ENCODE assay signal across 33 mouse cellular contexts in genomic region chr12:39941162-39941561, GRCm38 (mm10).
"Had no signal": no experiment of that assay in that cellular context is flagged by ENCODE, and none has a peak within 500 bp of the region (broad histone marks: within the 10 kb centered on the region; RNA-seq: fewer than 3 reads in every experiment).

No protein-coding gene starts in this region.

- H3K4me2 ChIP-seq: limb, embryonic 12.5 days; limb, embryonic 13.5 days; limb, embryonic 15.5 days; liver, embryonic 11.5 days; liver, embryonic 12.5 days; liver, embryonic 13.5 days; liver, embryonic 15.5 days; lung, embryonic 14.5 days; lung, embryonic 15.5 days; midbrain, embryonic 11.5 days; midbrain, embryonic 12.5 days; midbrain, embryonic 13.5 days; midbrain, embryonic 15.5 days; neural tube, embryonic 12.5 days; neural tube, embryonic 13.5 days had no signal

- H3K4me1 ChIP-seq: limb, embryonic 10.5 days; limb, embryonic 12.5 days; limb, embryonic 13.5 days; limb, embryonic 15.5 days; liver, embryonic 12.5 days; liver, embryonic 13.5 days; liver, embryonic 15.5 days; lung, embryonic 15.5 days; midbrain, embryonic 13.5 days; neural tube, embryonic 12.5 days; neural tube, embryonic 13.5 days had no signal

- ATAC-seq: liver, embryonic 12.5 days; liver, postnatal 0 days; lung, postnatal 0 days; midbrain, embryonic 13.5 days; midbrain, embryonic 15.5 days; midbrain, embryonic 16.5 days had no signal

- H3K36me3 ChIP-seq: limb, embryonic 10.5 days; limb, embryonic 12.5 days; limb, embryonic 13.5 days; limb, embryonic 15.5 days; liver, embryonic 12.5 days; liver, embryonic 13.5 days; liver, embryonic 15.5 days; lung, embryonic 15.5 days; midbrain, embryonic 10.5 days; midbrain, embryonic 12.5 days; midbrain, embryonic 13.5 days; midbrain, embryonic 15.5 days; neural tube, embryonic 12.5 days; neural tube, embryonic 13.5 days had no signal

- H3K9ac ChIP-seq: limb, embryonic 12.5 days; limb, embryonic 13.5 days; limb, embryonic 15.5 days; liver, embryonic 12.5 days; liver, embryonic 13.5 days; liver, embryonic 14.5 days; liver, embryonic 15.5 days; liver, postnatal 0 days; lung, embryonic 14.5 days; lung, embryonic 15.5 days; midbrain, embryonic 12.5 days; midbrain, embryonic 13.5 days; midbrain, embryonic 15.5 days; neural tube, embryonic 12.5 days; neural tube, embryonic 13.5 days had no signal

- DNase-seq: left cerebral cortex, postnatal 4 days; liver; liver, embryonic 13.5 days; liver, postnatal 0 days; lung, adult 18-20 months; lung, adult 2 months; lung, embryonic 14.5 days; lung, postnatal 10 days; lung, postnatal 14 days; lung, postnatal 36 days; lung, postnatal 4 days; midbrain, embryonic 14.5 days had no signal

- H3K9me3 ChIP-seq: limb, embryonic 10.5 days; limb, embryonic 12.5 days; limb, embryonic 13.5 days; limb, embryonic 15.5 days; liver, embryonic 12.5 days; liver, embryonic 13.5 days; liver, embryonic 15.5 days; lung, embryonic 15.5 days; megakaryocyte, embryonic 14.5 days; midbrain, embryonic 10.5 days; midbrain, embryonic 12.5 days; midbrain, embryonic 13.5 days; midbrain, embryonic 15.5 days; neural tube, embryonic 12.5 days; neural tube, embryonic 13.5 days had no signal

- H3K4me3 ChIP-seq: limb, embryonic 10.5 days; limb, embryonic 12.5 days; limb, embryonic 13.5 days; limb, embryonic 15.5 days; liver, embryonic 12.5 days; liver, embryonic 13.5 days; liver, embryonic 15.5 days; lung, embryonic 15.5 days; megakaryocyte, embryonic 14.5 days; midbrain, embryonic 10.5 days; midbrain, embryonic 12.5 days; midbrain, embryonic 13.5 days; midbrain, embryonic 15.5 days; myocyte; neural tube, embryonic 12.5 days; neural tube, embryonic 13.5 days had no signal

- H3K27ac ChIP-seq: limb, embryonic 10.5 days; limb, embryonic 12.5 days; limb, embryonic 13.5 days; limb, embryonic 15.5 days; liver, embryonic 12.5 days; liver, embryonic 13.5 days; liver, embryonic 14.5 days; liver, embryonic 15.5 days; lung, embryonic 15.5 days; macrophage; midbrain, embryonic 10.5 days; midbrain, embryonic 12.5 days; midbrain, embryonic 13.5 days; midbrain, embryonic 15.5 days; neural tube, embryonic 12.5 days; neural tube, embryonic 13.5 days had no signal

- H3K27me3 ChIP-seq: limb, embryonic 12.5 days; limb, embryonic 13.5 days; limb, embryonic 15.5 days; liver, embryonic 12.5 days; liver, embryonic 13.5 days; liver, embryonic 15.5 days; lung, embryonic 15.5 days; megakaryocyte, embryonic 14.5 days; midbrain, embryonic 12.5 days; midbrain, embryonic 13.5 days; midbrain, embryonic 15.5 days; neural tube, embryonic 12.5 days; neural tube, embryonic 13.5 days had no signal
